Mouse (Mus musculus): ENCODE data around the gene Thumpd3. TPM values are rescaled to one million over a fixed set of nuclear protein-coding genes. Genes with fewer than 3 reads are reported as not detected.

Gene Thumpd3
- polyA plus RNA-seq, 1 experiment from 2014 or later, result 50.8 TPM

DNA sequence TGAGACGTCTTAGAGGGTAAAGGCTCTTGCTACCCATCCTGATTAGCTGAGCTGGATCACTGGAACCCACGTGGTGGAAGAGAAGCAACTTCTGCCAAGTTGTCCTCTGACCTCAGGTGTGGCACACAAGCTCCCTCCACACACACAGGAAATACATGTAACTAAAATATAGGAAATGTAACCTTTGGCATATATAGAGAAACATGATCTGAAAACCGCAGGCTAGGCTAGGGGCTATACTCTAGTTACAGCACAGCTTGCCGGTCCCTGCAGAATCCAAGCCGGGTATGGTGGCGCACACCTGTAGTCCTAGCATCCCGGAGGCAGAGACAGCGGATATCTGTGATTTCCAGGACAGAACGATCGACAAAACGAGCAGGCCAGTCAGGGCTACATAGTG, 450 bp upstream of the Thumpd3 start:
- 0 out of 2 replicates have a peak, but pooled peaks cover 4% of the 10 kb centered on the region for H3K27me3 ChIP-seq (ENCODE audit: control insufficient read depth, insufficient read depth, low read length)
- peak overlapping the region; percentile 88 for H3K9ac ChIP-seq (ENCODE audit: low read depth, low read length)
- H3K27ac ChIP-seq (ENCODE audit: low read depth, low read length), result peak overlapping the region; percentile 93
- peak overlapping the region; percentile 87 for H3K4me2 ChIP-seq (replicated peaks; ENCODE audit: low read depth, low read length)
- H3K9me3 ChIP-seq (ENCODE audit: control insufficient read depth, low read length), result no peaks in the 10 kb centered on the region
- H3K4me3 ChIP-seq (ENCODE audit: low read length), result peak overlapping the region; percentile 76
- peaks cover 16% of the 10 kb centered on the region for H3K4me1 ChIP-seq (ENCODE audit: control insufficient read depth, insufficient read depth, low read length)
- ATAC-seq (ENCODE audit: low FRiP score, low TSS enrichment), result peak; percentile 24
- peaks cover 12% of the 10 kb centered on the region; the same call in 1 of the 2 replicates for H3K36me3 ChIP-seq (ENCODE audit: control insufficient read depth, insufficient read depth, low read length)
- WGBS, result under 1% methylated on average over 11 of the region's 11 CpGs

DNA sequence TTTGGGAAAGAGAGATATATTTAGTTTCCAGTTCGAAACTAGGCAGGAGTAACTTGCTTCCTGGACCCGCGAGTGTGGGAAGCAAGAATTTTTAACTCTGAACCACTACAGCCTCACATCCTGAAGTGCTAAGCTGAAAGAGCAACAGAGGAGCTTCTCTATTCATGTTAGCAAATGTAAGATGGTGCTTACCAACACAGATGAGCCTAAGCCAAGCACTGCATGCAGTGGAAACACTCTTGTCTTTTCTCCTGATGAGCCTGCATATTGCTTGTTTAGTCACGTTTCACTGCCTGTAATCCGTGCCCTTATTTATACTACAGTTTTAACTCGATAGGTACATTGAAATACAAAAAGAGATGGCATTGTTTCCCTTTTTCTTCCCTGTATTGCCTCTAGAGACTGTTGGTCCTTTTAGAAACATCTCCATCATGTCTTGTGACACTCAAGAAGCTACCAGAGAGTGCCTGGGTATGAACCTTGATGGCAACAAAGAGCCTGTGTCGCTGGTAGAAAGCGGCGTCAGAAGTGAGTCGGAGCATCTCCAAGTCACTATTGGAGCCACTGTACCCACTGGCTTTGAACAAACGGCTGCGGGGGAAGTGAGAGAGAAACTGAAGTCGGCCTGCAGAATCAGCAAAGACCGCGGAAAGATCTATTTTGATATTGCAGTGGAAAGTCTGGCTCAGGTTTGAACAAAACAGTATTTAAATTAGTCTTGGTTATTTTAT, 1.2 kb downstream of the Thumpd3 start:
- Histone ChIP-seq H3K9ac (ENCODE audit: low read depth, low read length) (peak overlapping the region; percentile 88; the same call in 1 of the 2 replicates), H3K27ac (ENCODE audit: low read depth, low read length) (peak overlapping the region; percentile 93; the same call in 1 of the 2 replicates), H3K4me2 (replicated peaks; ENCODE audit: low read depth, low read length) (peak overlapping the region; percentile 87), H3K36me3 (ENCODE audit: control insufficient read depth, insufficient read depth, low read length) (peaks cover 22% of the 10 kb centered on the region), H3K27me3 (ENCODE audit: control insufficient read depth, insufficient read depth, low read length) (no peaks in the 10 kb centered on the region), H3K4me1 (ENCODE audit: control insufficient read depth, insufficient read depth, low read length) (peaks cover 16% of the 10 kb centered on the region), H3K4me3 (ENCODE audit: low read length) (peak overlapping the region; percentile 76), H3K9me3 (ENCODE audit: control insufficient read depth, low read length) (no peaks in the 10 kb centered on the region)
- 57% methylated on average over 15 of the region's 15 CpGs for WGBS
- ATAC-seq (ENCODE audit: low FRiP score, low TSS enrichment), result no peak

DNA sequence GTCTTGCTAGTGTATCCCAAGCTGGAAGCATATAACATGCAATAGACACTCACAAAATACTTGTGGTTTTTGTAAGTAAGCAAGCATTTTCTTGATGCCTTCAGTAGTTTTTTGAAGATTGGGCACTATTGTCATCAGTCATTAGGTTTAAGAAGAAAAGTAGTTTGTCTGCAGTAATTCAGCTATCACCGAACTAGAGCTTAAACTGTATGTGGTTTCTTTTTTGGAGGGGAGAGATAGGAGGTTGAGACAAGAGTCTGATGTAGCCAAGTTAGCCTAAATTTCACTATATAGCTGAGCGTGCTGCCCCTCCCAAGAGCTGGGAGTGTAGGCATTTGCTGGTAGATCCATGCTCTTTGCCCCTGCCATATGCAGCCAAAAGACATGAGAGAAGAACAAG, 2.3 kb downstream of the Thumpd3 start:
- Histone ChIP-seq H3K4me2 (replicated peaks; ENCODE audit: low read depth, low read length) (no peak overlapping the region), H3K9me3 (ENCODE audit: control insufficient read depth, low read length) (no peaks in the 10 kb centered on the region), H3K36me3 (ENCODE audit: control insufficient read depth, insufficient read depth, low read length) (peaks cover 32% of the 10 kb centered on the region), H3K4me3 (ENCODE audit: low read length) (no peak overlapping the region), H3K9ac (ENCODE audit: low read depth, low read length) (no peak overlapping the region), H3K27me3 (ENCODE audit: control insufficient read depth, insufficient read depth, low read length) (no peaks in the 10 kb centered on the region), H3K27ac (ENCODE audit: low read depth, low read length) (no peak overlapping the region), H3K4me1 (ENCODE audit: control insufficient read depth, insufficient read depth, low read length) (peaks cover 16% of the 10 kb centered on the region)
- WGBS, result 96% methylated on average over 2 of the region's 2 CpGs
- ATAC-seq (ENCODE audit: low FRiP score, low TSS enrichment), result no peak

DNA sequence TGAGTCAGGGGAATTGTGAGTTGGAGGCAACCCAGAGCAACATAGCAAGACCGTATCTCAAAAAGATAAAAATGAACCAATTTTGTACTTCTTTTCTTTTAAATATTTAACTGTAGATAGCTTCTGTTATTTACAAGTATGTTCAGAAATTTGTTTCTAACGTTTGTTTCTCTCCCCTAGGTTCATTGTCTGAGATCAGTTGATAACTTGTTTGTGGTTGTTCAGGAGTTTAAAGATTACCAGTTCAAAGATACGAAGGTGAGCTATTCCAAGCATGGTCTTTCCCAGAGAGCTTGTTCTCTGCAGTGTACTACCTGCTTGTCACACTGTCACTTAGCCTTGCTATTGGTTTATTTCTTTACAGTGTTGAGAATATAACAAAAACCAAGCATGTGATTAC, 3.1 kb downstream of the Thumpd3 start:
- Histone ChIP-seq H3K9ac (ENCODE audit: low read depth, low read length) (no peak overlapping the region), H3K4me3 (ENCODE audit: low read length) (no peak overlapping the region), H3K27ac (ENCODE audit: low read depth, low read length) (no peak overlapping the region), H3K9me3 (ENCODE audit: control insufficient read depth, low read length) (no peaks in the 10 kb centered on the region), H3K4me1 (ENCODE audit: control insufficient read depth, insufficient read depth, low read length) (peaks cover 16% of the 10 kb centered on the region), H3K27me3 (ENCODE audit: control insufficient read depth, insufficient read depth, low read length) (no peaks in the 10 kb centered on the region), H3K4me2 (replicated peaks; ENCODE audit: low read depth, low read length) (no peak overlapping the region), H3K36me3 (ENCODE audit: control insufficient read depth, insufficient read depth, low read length) (peaks cover 34% of the 10 kb centered on the region)
- ATAC-seq (ENCODE audit: low FRiP score, low TSS enrichment), result no peak
- WGBS, result 93% methylated on average over 3 of the region's 3 CpGs

DNA sequence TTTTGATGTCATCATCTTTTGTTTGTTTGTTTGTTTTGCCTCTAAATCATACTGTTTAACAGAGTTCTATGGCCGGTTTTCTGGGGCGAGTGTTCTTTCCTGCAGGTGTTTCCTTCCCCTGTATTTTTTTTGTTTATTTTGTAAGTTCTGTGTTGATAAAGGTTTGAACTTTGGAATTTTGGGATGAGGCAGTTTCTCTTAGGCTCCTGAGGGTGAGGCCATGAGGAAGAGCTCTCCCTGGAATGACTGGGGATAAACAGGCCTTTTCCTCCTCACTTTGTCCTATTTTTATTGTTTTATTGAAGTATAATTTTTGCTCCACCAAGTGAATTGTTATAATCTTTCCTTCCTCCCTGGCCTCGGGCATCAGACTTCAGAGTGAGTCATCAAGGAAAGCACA, 6.9 kb downstream of the Thumpd3 start:
- H3K36me3 ChIP-seq (ENCODE audit: control insufficient read depth, insufficient read depth, low read length), result peaks cover 57% of the 10 kb centered on the region
- no peak for ATAC-seq (ENCODE audit: low FRiP score, low TSS enrichment)

DNA sequence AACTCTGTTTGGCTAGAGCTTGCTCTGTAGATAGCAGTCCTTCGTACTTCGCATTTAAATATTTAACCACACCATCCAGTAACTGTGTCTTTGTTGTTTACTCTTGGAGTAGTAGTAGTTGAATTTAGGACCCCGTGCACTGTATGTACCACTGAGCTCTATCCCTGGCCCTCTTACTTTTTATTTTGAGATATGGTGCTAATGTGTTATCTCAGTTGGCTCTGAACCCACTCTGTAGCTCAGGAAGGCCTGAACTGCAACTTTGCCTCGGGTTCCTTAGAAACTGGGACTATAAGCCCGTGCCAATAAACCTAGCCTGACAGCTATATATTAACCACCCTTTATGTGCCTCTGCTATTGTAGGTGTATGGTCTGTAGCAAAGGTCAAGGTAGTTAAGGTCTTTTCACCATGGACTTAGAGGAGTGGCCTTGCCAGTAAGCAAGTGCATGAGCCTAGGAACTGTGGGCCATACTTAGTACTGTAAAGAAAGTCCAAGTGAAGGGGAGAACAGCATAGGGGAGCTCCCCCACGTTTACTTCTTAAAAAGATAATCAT, 8.6 kb downstream of the Thumpd3 start:
- H3K4me3 ChIP-seq (ENCODE audit: low read length), result no peak overlapping the region
- no peak overlapping the region for H3K27ac ChIP-seq (ENCODE audit: low read depth, low read length)
- WGBS, result 85% methylated on average over 6 of the region's 6 CpGs
- H3K27me3 ChIP-seq (ENCODE audit: control insufficient read depth, insufficient read depth, low read length), result no peaks in the 10 kb centered on the region
- no peaks in the 10 kb centered on the region for H3K4me1 ChIP-seq (ENCODE audit: control insufficient read depth, insufficient read depth, low read length)
- H3K4me2 ChIP-seq (replicated peaks; ENCODE audit: low read depth, low read length), result no peak overlapping the region
- no peaks in the 10 kb centered on the region for H3K9me3 ChIP-seq (ENCODE audit: control insufficient read depth, low read length)
- peaks cover 54% of the 10 kb centered on the region for H3K36me3 ChIP-seq (ENCODE audit: control insufficient read depth, insufficient read depth, low read length)
- no peak for ATAC-seq (ENCODE audit: low FRiP score, low TSS enrichment)
- H3K9ac ChIP-seq (ENCODE audit: low read depth, low read length), result no peak overlapping the region

More for the DNA sequence above, 6.9 kb downstream of the Thumpd3 start:
- H3K27me3 ChIP-seq (ENCODE audit: control insufficient read depth, insufficient read depth, low read length), result no peaks in the 10 kb centered on the region
- H3K4me2 ChIP-seq (replicated peaks; ENCODE audit: low read depth, low read length), result no peak overlapping the region
- no peak overlapping the region for H3K27ac ChIP-seq (ENCODE audit: low read depth, low read length)
- no peaks in the 10 kb centered on the region for H3K4me1 ChIP-seq (ENCODE audit: control insufficient read depth, insufficient read depth, low read length)
- H3K9ac ChIP-seq (ENCODE audit: low read depth, low read length), result no peak overlapping the region
- H3K4me3 ChIP-seq (ENCODE audit: low read length), result no peak overlapping the region
- no peaks in the 10 kb centered on the region for H3K9me3 ChIP-seq (ENCODE audit: control insufficient read depth, low read length)
- WGBS, result 77% methylated on average over 3 of the region's 3 CpGs

GRCm38 (mm10) chr6:113060892-113061563, 15.0 kb downstream of the Thumpd3 start:
- Histone ChIP-seq H3K9ac (ENCODE audit: low read depth, low read length) (no peak overlapping the region), H3K27ac (ENCODE audit: low read depth, low read length) (no peak overlapping the region), H3K4me1 (ENCODE audit: control insufficient read depth, insufficient read depth, low read length) (no peaks in the 10 kb centered on the region), H3K27me3 (ENCODE audit: control insufficient read depth, insufficient read depth, low read length) (no peaks in the 10 kb centered on the region), H3K4me2 (replicated peaks; ENCODE audit: low read depth, low read length) (no peak overlapping the region), H3K4me3 (ENCODE audit: low read length) (no peak overlapping the region), H3K9me3 (ENCODE audit: control insufficient read depth, low read length) (no peaks in the 10 kb centered on the region), H3K36me3 (ENCODE audit: control insufficient read depth, insufficient read depth, low read length) (peaks cover 72% of the 10 kb centered on the region)
- no peak for ATAC-seq (ENCODE audit: low FRiP score, low TSS enrichment)
- 63% methylated on average over 1 of the region's 1 CpGs for WGBS

DNA sequence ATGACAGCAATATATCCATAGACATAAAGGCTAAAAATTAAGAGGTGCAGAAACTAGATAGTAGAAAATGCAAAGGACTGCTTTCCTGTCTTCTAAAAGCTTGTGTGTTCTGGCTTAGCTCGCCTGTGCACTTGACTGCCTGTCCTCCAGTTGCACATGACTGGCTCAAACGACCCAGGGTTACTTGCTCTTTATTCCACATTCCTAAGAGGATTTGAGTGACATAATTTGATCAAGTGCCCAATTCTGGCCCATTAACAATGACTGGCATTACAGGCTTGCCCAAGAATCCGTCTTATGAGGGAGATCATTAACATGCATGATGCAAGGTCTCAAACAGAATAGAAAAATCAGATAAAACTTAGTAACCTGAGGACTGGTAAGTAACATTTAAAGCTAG, 16.2 kb downstream of the Thumpd3 start:
- WGBS, result 61% methylated on average over 3 of the region's 3 CpGs
- Histone ChIP-seq H3K27me3 (ENCODE audit: control insufficient read depth, insufficient read depth, low read length) (no peaks in the 10 kb centered on the region), H3K27ac (ENCODE audit: low read depth, low read length) (no peak overlapping the region), H3K9me3 (ENCODE audit: control insufficient read depth, low read length) (no peaks in the 10 kb centered on the region), H3K36me3 (ENCODE audit: control insufficient read depth, insufficient read depth, low read length) (peaks cover 79% of the 10 kb centered on the region), H3K4me3 (ENCODE audit: low read length) (no peak overlapping the region), H3K4me2 (replicated peaks; ENCODE audit: low read depth, low read length) (no peak overlapping the region), H3K9ac (ENCODE audit: low read depth, low read length) (no peak overlapping the region), H3K4me1 (ENCODE audit: control insufficient read depth, insufficient read depth, low read length) (no peaks in the 10 kb centered on the region)
- ATAC-seq (ENCODE audit: low FRiP score, low TSS enrichment), result no peak

DNA sequence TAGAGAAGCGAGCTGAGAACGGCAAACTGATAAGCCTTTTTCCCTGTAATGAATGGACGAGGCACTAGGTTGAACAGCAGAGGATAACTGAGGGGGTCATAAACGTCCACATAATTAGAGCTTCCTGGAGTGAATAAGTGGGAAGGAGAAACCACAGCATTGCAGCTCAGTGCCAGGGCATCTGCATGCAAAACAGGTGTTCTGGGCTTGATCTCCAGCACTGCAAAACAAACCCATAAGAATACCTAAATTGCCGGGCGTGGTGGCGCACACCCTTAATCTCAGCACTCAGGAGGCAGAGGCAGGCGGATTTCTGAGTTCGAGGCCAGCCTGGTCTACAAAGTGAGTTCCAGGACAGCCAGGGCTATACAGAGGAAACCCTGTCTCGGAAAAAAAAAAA, 17.3 kb downstream of the Thumpd3 start:
- Histone ChIP-seq H3K4me2 (replicated peaks; ENCODE audit: low read depth, low read length) (no peak overlapping the region), H3K27me3 (ENCODE audit: control insufficient read depth, insufficient read depth, low read length) (no peaks in the 10 kb centered on the region), H3K36me3 (ENCODE audit: control insufficient read depth, insufficient read depth, low read length) (peaks cover 84% of the 10 kb centered on the region), H3K27ac (ENCODE audit: low read depth, low read length) (no peak overlapping the region), H3K4me3 (ENCODE audit: low read length) (no peak overlapping the region), H3K9me3 (ENCODE audit: control insufficient read depth, low read length) (no peaks in the 10 kb centered on the region), H3K4me1 (ENCODE audit: control insufficient read depth, insufficient read depth, low read length) (no peaks in the 10 kb centered on the region), H3K9ac (ENCODE audit: low read depth, low read length) (no peak overlapping the region)
- ATAC-seq (ENCODE audit: low FRiP score, low TSS enrichment), result no peak
- WGBS, result 91% methylated on average over 10 of the region's 10 CpGs

Data from kidney, embryonic 14.5 days (tissue).